Comparison of ENCODE assay signal across 8 mouse cellular contexts in the genomic region with DNA sequence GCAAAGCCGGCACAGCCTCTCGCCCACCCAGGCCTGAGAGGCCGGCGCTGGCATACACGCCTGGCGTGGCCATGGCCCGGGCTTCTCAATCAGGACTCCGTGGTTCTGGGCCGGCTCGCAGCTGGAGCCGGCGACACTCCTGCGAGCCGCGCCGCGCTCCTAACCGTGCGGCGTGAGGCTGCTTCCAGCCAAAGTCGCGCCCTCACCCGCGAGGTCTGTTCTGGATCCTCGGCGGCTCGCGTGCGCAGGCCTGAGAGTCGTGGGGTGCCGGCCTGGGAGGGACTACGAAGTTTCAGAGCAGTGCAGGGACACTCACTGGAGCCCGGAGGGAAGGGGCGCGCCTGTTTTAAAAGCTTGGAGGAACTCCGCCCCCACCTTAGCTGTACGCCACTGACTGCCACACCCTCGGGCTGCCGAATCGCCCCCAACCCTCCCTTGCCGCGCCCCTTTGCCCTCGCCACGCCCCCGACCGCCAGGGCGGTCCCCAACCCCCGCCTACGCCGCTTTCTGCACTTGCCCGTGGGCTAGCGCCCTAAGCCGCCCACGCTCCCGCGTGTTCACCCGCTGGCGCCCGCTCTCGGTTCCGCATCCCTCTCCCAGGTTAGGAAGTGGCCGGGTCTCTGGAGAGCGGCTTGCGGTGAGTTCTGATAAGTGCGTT. TPM values are rescaled to one million over a fixed set of nuclear protein-coding genes. Genes with fewer than 3 reads are reported as not detected.
DNase-seq lines count a peak whose midpoint lies in the region; ATAC-seq and TF ChIP-seq lines count a peak whose summit lies in the region.

Gene Slc4a11, minus strand, starts transcription at position 367 of the 658 bp plus-strand sequence.

- TF ChIP-seq CTCF in ES-Bruce4 (IDR thresholded peaks at IDR 0.05; ENCODE audit: low read depth, low read length) = no peak

- intact Hi-C loops in left cerebral cortex, postnatal 4 days (cut with DNase I) = no loop called here

- peak; percentile 49; the same call in 1 of the 2 replicates for TF ChIP-seq EP300 in ES-Bruce4 (IDR thresholded peaks at IDR 0.05; ENCODE audit: insufficient read depth, low read depth, low read length)

- peak; percentile 76 for ATAC-seq in forebrain, embryonic 14.5 days
- ATAC-seq in hematopoietic stem cell, adult 5-6 weeks (replicated peaks in 1 of 2; ENCODE audit: insufficient read depth in 1 of 2, low FRiP score in 2 of 2, low TSS enrichment in 1 of 2, low read depth in 1 of 2, poor library complexity in 2 of 2, severe bottlenecking in 2 of 2) = peak; percentile 28 to 72
- ATAC-seq in activated CD4-positive, CD25-positive, alpha-beta regulatory T cell, adult 4 months = no peak

- H3K9ac ChIP-seq in ES-Bruce4 (ENCODE audit: low read depth, poor library complexity, severe bottlenecking) = peak within 1 kb of the TSS; percentile 63
- H3K9ac ChIP-seq in forebrain, embryonic 14.5 days (ENCODE audit: low read length) = peak within 1 kb of the TSS; percentile 60

- peak within 1 kb of the TSS; percentile 100 for H3K4me2 ChIP-seq in forebrain, embryonic 14.5 days (ENCODE audit: low read length)

- peak within 1 kb of the TSS; percentile 89 for H3K4me3 ChIP-seq in ES-Bruce4 (ENCODE audit: low read depth, low read length)
- H3K4me3 ChIP-seq in forebrain, embryonic 14.5 days (ENCODE audit: low read depth, low read length) = peak within 1 kb of the TSS; percentile 49

- no peaks in the 10 kb centered on the region for H3K27me3 ChIP-seq in ES-Bruce4 (ENCODE audit: control insufficient read depth, insufficient read depth, low read length, poor library complexity, severe bottlenecking)
- peaks cover 20% of the 10 kb centered on the region for H3K27me3 ChIP-seq in forebrain, embryonic 14.5 days (replicated peaks; ENCODE audit: control insufficient read depth, insufficient read depth, low read length)

- DNase-seq in adrenal gland, adult 8-10 months = peak; percentile 49
- peak; percentile 44 for DNase-seq in forebrain, embryonic 14.5 days (ENCODE audit: low spot score)
- DNase-seq in left cerebral cortex, postnatal 4 days = peak; percentile 34
- DNase-seq in mesoderm, embryonic 11.5 days (ENCODE audit: low read depth, low spot score) = peak; percentile 52
- DNase-seq in spleen, adult 18-20 months = peak; percentile 74 to 75

- WGBS in forebrain, embryonic 14.5 days = under 1% methylated on average over 61 of the region's 65 CpGs

- no peaks in the 10 kb centered on the region for H3K36me3 ChIP-seq in ES-Bruce4 (ENCODE audit: control insufficient read depth, insufficient read depth, low read length, poor library complexity, severe bottlenecking)
- no peaks in the 10 kb centered on the region for H3K36me3 ChIP-seq in forebrain, embryonic 14.5 days (ENCODE audit: control insufficient read depth, insufficient read depth, low read length)

- H3K9me3 ChIP-seq in ES-Bruce4 (replicated peaks; ENCODE audit: control insufficient read depth, insufficient read depth, low read length, poor library complexity, severe bottlenecking) = no peaks in the 10 kb centered on the region
- no peaks in the 10 kb centered on the region for H3K9me3 ChIP-seq in forebrain, embryonic 14.5 days (replicated peaks; ENCODE audit: control insufficient read depth, low read length)

- peaks cover 4% of the 10 kb centered on the region for H3K4me1 ChIP-seq in ES-Bruce4 (ENCODE audit: control insufficient read depth, insufficient read depth, low read length)
- peaks cover 8% of the 10 kb centered on the region; the same call in 1 of the 2 replicates for H3K4me1 ChIP-seq in forebrain, embryonic 14.5 days (ENCODE audit: control insufficient read depth, insufficient read depth, low read length)

- H3K27ac ChIP-seq in ES-Bruce4 (ENCODE audit: insufficient read depth, low read length) = no peak within 1 kb of the TSS
- H3K27ac ChIP-seq in forebrain, embryonic 14.5 days (ENCODE audit: low read depth, low read length) = no peak within 1 kb of the TSS; the same call in 1 of the 2 replicates

- no peak for TF ChIP-seq POLR2A in ES-Bruce4 (IDR thresholded peaks at IDR 0.05; ENCODE audit: insufficient read depth, low read length)

RNA-seq across cellular contexts. Expression of gene Slc4a11, which starts in this region (rescaled TPM):
- 27.1 and 29.9 TPM in 2 replicates for polyA plus RNA-seq in ES-Bruce4 (2011; ENCODE audit: insufficient read depth, insufficient read length, low read depth, missing spikeins)
- total RNA-seq in adrenal gland, adult 8-10 months (2022) = 1 to 10 TPM; 2.6 to 7.8 (median 5.7) TPM
- polyA plus RNA-seq in forebrain, embryonic 14.5 days (2014; fragmentation: Nextera tagmentation; extraction: Ambion mirVana) = 0.52 and 0.64 TPM in 2 replicates
- not detected in 2 replicates for total RNA-seq in hematopoietic stem cell, adult 5-6 weeks (2017)
- under 1 TPM; 0.34 to 0.83 TPM for total RNA-seq in left cerebral cortex, postnatal 4 days (2021)
- polyA plus RNA-seq in activated CD4-positive, CD25-positive, alpha-beta regulatory T cell, adult 4 months (2017; shearing (Covaris generic)) = under 1 TPM in 1 of 2 experiments, not detected in 1; 0.33 TPM

Comparison
In these comparisons a context has a peak if more than half of its experiments do, and no peak if none do; other contexts are left out.
1. RNA of gene Slc4a11 (polyA plus RNA-seq): 27.1 to 29.9 TPM in ES-Bruce4; 0.52 to 0.64 TPM in forebrain, embryonic 14.5 days and 0.33 TPM in activated CD4-positive, CD25-positive, alpha-beta regulatory T cell, adult 4 months; every median in the first group is over 10 times any median in the second.
2. Peak in DNase-seq, ATAC-seq, H3K4me3 ChIP-seq, H3K9ac ChIP-seq and H3K4me2 ChIP-seq in forebrain, embryonic 14.5 days; RNA of the gene not detected or under 1 TPM.
3. Peak in ATAC-seq in hematopoietic stem cell, adult 5-6 weeks; RNA of the gene not detected or under 1 TPM.
4. Peak in DNase-seq in left cerebral cortex, postnatal 4 days; RNA of the gene not detected or under 1 TPM.
5. Peak in every context shown above with its lines, with median percentiles within 50 percentile points of each other: DNase-seq.